Mouse (Mus musculus): Measurements from ENCODE around the gene Nubpl.

Nubpl gene

GRCm38 (mm10) chr12:52248531-52248930 lies 151.0 kb downstream of the Nubpl start:
- DNase-seq = no peak

- no peak for DNase-seq
These were observed 156.6 kb downstream of the Nubpl start for GRCm38 (mm10) chr12:52254089-52254488.

GRCm38 (mm10) chr12:52268131-52268530 lies 170.6 kb downstream of the Nubpl start:
- no peak for DNase-seq

- DNase-seq = no peak
These were observed 175.3 kb downstream of the Nubpl start for GRCm38 (mm10) chr12:52272828-52273227.

GRCm38 (mm10) chr12:52276320-52276719 lies 178.8 kb downstream of the Nubpl start:
- no peak for DNase-seq

- DNase-seq = no peak
These were observed 183.7 kb downstream of the Nubpl start for GRCm38 (mm10) chr12:52281232-52281631.

GRCm38 (mm10) chr12:52284471-52284870 lies 186.9 kb downstream of the Nubpl start:
- DNase-seq = no peak

- no peak for DNase-seq
These were observed 189.3 kb downstream of the Nubpl start for GRCm38 (mm10) chr12:52286802-52287201.

GRCm38 (mm10) chr12:52288537-52288936 lies 191.0 kb downstream of the Nubpl start:
- DNase-seq = no peak

- no peak for DNase-seq
These were observed 191.5 kb downstream of the Nubpl start for GRCm38 (mm10) chr12:52288941-52289567.

GRCm38 (mm10) chr12:52289594-52289993 lies 192.1 kb downstream of the Nubpl start:
- no peak for DNase-seq

- DNase-seq = no peak
These were observed 196.4 kb downstream of the Nubpl start for GRCm38 (mm10) chr12:52293931-52294330.

GRCm38 (mm10) chr12:52297988-52298387 lies 200.5 kb downstream of the Nubpl start:
- DNase-seq = no peak

- no peak for DNase-seq
These were observed 201.1 kb downstream of the Nubpl start for GRCm38 (mm10) chr12:52298683-52299082.

- no peak for DNase-seq
These were observed 205.4 kb downstream of the Nubpl start for GRCm38 (mm10) chr12:52302961-52303360.

- no peak for DNase-seq
These were observed 208.8 kb downstream of the Nubpl start for GRCm38 (mm10) chr12:52306348-52306747.

- no peak for DNase-seq
These were observed 209.9 kb downstream of the Nubpl start for GRCm38 (mm10) chr12:52307331-52307982.

- no peak for DNase-seq
These were observed 211.1 kb downstream of the Nubpl start for GRCm38 (mm10) chr12:52308628-52309027.

- no peak for DNase-seq
These were observed 217.3 kb downstream of the Nubpl start for GRCm38 (mm10) chr12:52314818-52315217.

GRCm38 (mm10) chr12:52317635-52318034 lies 220.1 kb downstream of the Nubpl start:
- DNase-seq = no peak

GRCm38 (mm10) chr12:52318426-52318825 lies 220.9 kb downstream of the Nubpl start:
- DNase-seq = no peak

- DNase-seq = no peak
These were observed 221.6 kb downstream of the Nubpl start for GRCm38 (mm10) chr12:52319156-52319555.

- no peak for DNase-seq
These were observed 231.0 kb downstream of the Nubpl start for GRCm38 (mm10) chr12:52328488-52328887.

- no peak for DNase-seq
These were observed 237.7 kb downstream of the Nubpl start for GRCm38 (mm10) chr12:52335142-52335765.

Data from B cell, adult 2 months (primary cell).